Mouse (Mus musculus): ENCODE results near the gene Rrp15.
"Not testable (repeated sequence)": the region's sequence is repeated elsewhere in the genome, so short reads cannot be mapped to it uniquely, and the experiment has no call there.

The Rrp15 gene

GRCm38 (mm10) chr1:186748724-186749653 is at the start of gene Rrp15:
TSS of gene Rrp15 (minus strand) at chr1:186749358.
- peak; percentile 95 for DNase-seq (ENCODE audit: low read depth, low spot score)

GRCm38 (mm10) chr1:186797991-186798390 is 48.8 kb upstream of the Rrp15 start:
- no peak for DNase-seq (ENCODE audit: low read depth, low spot score)

GRCm38 (mm10) chr1:186785359-186785758 is 36.2 kb upstream of the Rrp15 start:
- DNase-seq (ENCODE audit: low read depth, low spot score) = no peak

GRCm38 (mm10) chr1:186780826-186781225 is 31.7 kb upstream of the Rrp15 start:
- no peak for DNase-seq (ENCODE audit: low read depth, low spot score)

GRCm38 (mm10) chr1:186773124-186773523 is 24.0 kb upstream of the Rrp15 start:
- DNase-seq (ENCODE audit: low read depth, low spot score) = peak; percentile 65

GRCm38 (mm10) chr1:186772547-186773077 is 23.5 kb upstream of the Rrp15 start:
- DNase-seq (ENCODE audit: low read depth, low spot score) = no peak

GRCm38 (mm10) chr1:186772005-186772404 is 22.8 kb upstream of the Rrp15 start:
- DNase-seq (ENCODE audit: low read depth, low spot score) = no peak

GRCm38 (mm10) chr1:186770659-186771058 is 21.5 kb upstream of the Rrp15 start:
- peak; percentile 19 for DNase-seq (ENCODE audit: low read depth, low spot score)

- DNase-seq (ENCODE audit: low read depth, low spot score) = no peak
Observed at GRCm38 (mm10) chr1:186768392-186768791, 19.2 kb upstream of the Rrp15 start.

- not testable (repeated sequence) for DNase-seq (ENCODE audit: low read depth, low spot score)
Observed at GRCm38 (mm10) chr1:186763451-186763850, 14.3 kb upstream of the Rrp15 start.

GRCm38 (mm10) chr1:186749675-186750283 is 621 bp upstream of the Rrp15 start:
- no peak for DNase-seq (ENCODE audit: low read depth, low spot score)

- no peak for DNase-seq (ENCODE audit: low read depth, low spot score)
Observed at GRCm38 (mm10) chr1:186739828-186740227, 9.3 kb downstream of the Rrp15 start.

GRCm38 (mm10) chr1:186735537-186735936 is 13.6 kb downstream of the Rrp15 start:
- no peak for DNase-seq (ENCODE audit: low read depth, low spot score)

GRCm38 (mm10) chr1:186733052-186733451 is 16.1 kb downstream of the Rrp15 start:
- no peak for DNase-seq (ENCODE audit: low read depth, low spot score)

GRCm38 (mm10) chr1:186728778-186729177 is 20.4 kb downstream of the Rrp15 start:
- DNase-seq (ENCODE audit: low read depth, low spot score) = no peak

- no peak for DNase-seq (ENCODE audit: low read depth, low spot score)
Observed at GRCm38 (mm10) chr1:186726117-186726516, 23.0 kb downstream of the Rrp15 start.

- DNase-seq (ENCODE audit: low read depth, low spot score) = no peak
Observed at GRCm38 (mm10) chr1:186722299-186722698, 26.9 kb downstream of the Rrp15 start.

- DNase-seq (ENCODE audit: low read depth, low spot score) = peak; percentile 81
Observed at GRCm38 (mm10) chr1:186721846-186722245, 27.3 kb downstream of the Rrp15 start.

- no peak for DNase-seq (ENCODE audit: low read depth, low spot score)
Observed at GRCm38 (mm10) chr1:186721166-186721565, 28.0 kb downstream of the Rrp15 start.

GRCm38 (mm10) chr1:186719708-186720107 is 29.4 kb downstream of the Rrp15 start:
- no peak for DNase-seq (ENCODE audit: low read depth, low spot score)

- no peak for DNase-seq (ENCODE audit: low read depth, low spot score)
Observed at GRCm38 (mm10) chr1:186718881-186719280, 30.3 kb downstream of the Rrp15 start.

Data from A20 (cell line).